Mouse (Mus musculus): ENCODE measurements around the gene Ruvbl1. TPM values are rescaled to one million over a fixed set of nuclear protein-coding genes. Genes with fewer than 3 reads are reported as not detected.

Ruvbl1 gene
- total RNA-seq, 2 experiments from 2014 or later, result 31.0 to 36.9 TPM

GRCm38 (mm10) chr6:88490629-88491354, 25.6 kb downstream of the Ruvbl1 start:
- no peak for DNase-seq (ENCODE audit: low spot score in 2 of 2)

GRCm38 (mm10) chr6:88493712-88494111, 28.5 kb downstream of the Ruvbl1 start:
- no peak for DNase-seq (ENCODE audit: low spot score in 2 of 2)

GRCm38 (mm10) chr6:88499481-88500404, 34.5 kb downstream of the Ruvbl1 start:
- DNase-seq (ENCODE audit: low spot score in 2 of 2), result peak; percentile 49 to 72

- DNase-seq (ENCODE audit: low spot score in 2 of 2), result no peak
These were observed 35.2 kb downstream of the Ruvbl1 start for GRCm38 (mm10) chr6:88500405-88500767.

- no peak for DNase-seq (ENCODE audit: low spot score in 2 of 2)
These were observed 37.1 kb downstream of the Ruvbl1 start for GRCm38 (mm10) chr6:88502030-88502970.

GRCm38 (mm10) chr6:88503044-88503443, 37.8 kb downstream of the Ruvbl1 start:
- no peak for DNase-seq (ENCODE audit: low spot score in 2 of 2)

GRCm38 (mm10) chr6:88513984-88514383, 48.8 kb downstream of the Ruvbl1 start:
- peak in 1 of 2 experiments; percentile 12 for DNase-seq (ENCODE audit: low spot score in 2 of 2)

- DNase-seq (ENCODE audit: low spot score in 2 of 2), result peak in 1 of 2 experiments; percentile 7
These were observed 49.3 kb downstream of the Ruvbl1 start for GRCm38 (mm10) chr6:88514546-88514945.

GRCm38 (mm10) chr6:88515971-88516370, 50.8 kb downstream of the Ruvbl1 start:
- peak in 1 of 2 experiments; percentile 15 for DNase-seq (ENCODE audit: low spot score in 2 of 2)

GRCm38 (mm10) chr6:88516667-88517066, 51.5 kb downstream of the Ruvbl1 start:
- peak in 1 of 2 experiments; percentile 14 for DNase-seq (ENCODE audit: low spot score in 2 of 2)

- peak in 1 of 2 experiments; percentile 17 for DNase-seq (ENCODE audit: low spot score in 2 of 2)
These were observed 52.6 kb downstream of the Ruvbl1 start for GRCm38 (mm10) chr6:88517701-88518403.

GRCm38 (mm10) chr6:88518404-88519263, 53.4 kb downstream of the Ruvbl1 start, which contains the start of gene Sec61a1:
TSS of gene Sec61a1 (minus strand) at chr6:88518905.
- DNase-seq (ENCODE audit: low spot score in 2 of 2), result peak; percentile 88 to 90

- DNase-seq (ENCODE audit: low spot score in 2 of 2), result peak in 1 of 2 experiments; percentile 10
These were observed 56.6 kb downstream of the Ruvbl1 start for GRCm38 (mm10) chr6:88521821-88522220.

- peak in 1 of 2 experiments; percentile 10 for DNase-seq (ENCODE audit: low spot score in 2 of 2)
These were observed 57.4 kb downstream of the Ruvbl1 start for GRCm38 (mm10) chr6:88522606-88523005.

GRCm38 (mm10) chr6:88523043-88523442, 57.8 kb downstream of the Ruvbl1 start:
- no peak for DNase-seq (ENCODE audit: low spot score in 2 of 2)

GRCm38 (mm10) chr6:88523451-88523850, 58.2 kb downstream of the Ruvbl1 start:
- peak in 1 of 2 experiments; percentile 10 for DNase-seq (ENCODE audit: low spot score in 2 of 2)

GRCm38 (mm10) chr6:88524056-88524455, 58.8 kb downstream of the Ruvbl1 start:
- DNase-seq (ENCODE audit: low spot score in 2 of 2), result peak in 1 of 2 experiments; percentile 10

- DNase-seq (ENCODE audit: low spot score in 2 of 2), result peak in 1 of 2 experiments; percentile 20
These were observed 65.1 kb downstream of the Ruvbl1 start for GRCm38 (mm10) chr6:88530306-88530705.

Measured in adrenal gland, adult 18-20 months (tissue).